In the genomic region with DNA sequence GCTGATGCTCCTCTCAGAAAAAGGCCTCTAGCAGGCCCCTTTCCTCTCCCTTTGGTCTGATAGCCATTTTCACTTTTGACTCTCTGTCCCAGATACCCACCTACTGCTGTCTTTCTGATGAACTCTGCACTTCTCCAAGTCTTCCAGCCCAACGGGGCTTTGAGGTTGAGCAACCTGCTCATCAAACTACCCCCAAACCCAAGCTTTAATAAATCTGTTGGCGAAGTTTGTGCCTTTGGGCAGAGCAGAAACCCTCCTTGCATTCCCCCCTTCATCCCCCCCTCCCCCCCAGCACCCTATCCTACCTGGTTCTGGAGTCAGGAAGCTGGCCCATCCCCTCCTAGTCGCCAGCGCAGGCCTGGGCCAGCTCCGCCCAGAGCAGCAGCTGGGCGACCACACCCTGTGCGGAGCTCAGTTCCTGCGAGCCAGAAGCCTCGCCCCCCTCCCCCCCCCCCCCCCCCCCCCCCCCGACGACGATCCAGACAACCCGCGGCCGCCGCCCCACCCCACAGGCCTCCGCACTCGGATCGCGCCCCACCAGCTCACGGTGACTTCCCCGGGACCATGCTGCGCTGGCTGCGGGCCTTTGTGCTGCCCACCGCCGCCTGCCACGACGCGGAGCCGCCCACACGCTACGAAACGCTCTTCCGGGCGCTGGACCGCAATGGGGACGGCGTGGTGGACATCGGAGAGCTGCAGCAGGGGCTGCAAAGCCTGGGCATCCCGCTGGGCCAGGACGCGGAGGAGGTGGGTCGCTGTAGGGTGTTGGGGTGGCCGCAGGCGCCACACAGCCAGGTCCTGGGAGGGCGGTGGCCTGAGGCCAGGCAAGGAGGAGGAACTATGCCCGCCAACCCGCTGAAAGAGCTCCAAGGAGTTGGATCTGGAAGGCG, we compare ENCODE assay signal across 8 mouse cellular contexts. TPM values are rescaled to one million over a fixed set of nuclear protein-coding genes. Genes with fewer than 3 reads are reported as not detected.
A peak's percentile ranks its signal among the peaks of the same experiment; 100 is the strongest.
DNase-seq lines count a peak whose midpoint lies in the region; ATAC-seq and TF ChIP-seq lines count a peak whose summit lies in the region.

Gene Slc25a24, plus strand, starts transcription at position 509 of the 890 bp plus-strand sequence.

- H3K36me3 ChIP-seq in hindbrain, postnatal 0 days (ENCODE audit: insufficient read depth, low read length), result no peaks in the 10 kb centered on the region
- H3K36me3 ChIP-seq in limb, embryonic 15.5 days, result no peaks in the 10 kb centered on the region
- no peaks in the 10 kb centered on the region for H3K36me3 ChIP-seq in midbrain, embryonic 15.5 days (replicated peaks)

- H3K4me1 ChIP-seq in hindbrain, postnatal 0 days (ENCODE audit: insufficient read depth, low read length), result no peaks in the 10 kb centered on the region
- peaks cover 18% of the 10 kb centered on the region for H3K4me1 ChIP-seq in limb, embryonic 15.5 days
- peaks cover 18% of the 10 kb centered on the region for H3K4me1 ChIP-seq in midbrain, embryonic 15.5 days

- H3K4me3 ChIP-seq in hindbrain, postnatal 0 days (ENCODE audit: low read length), result peak within 1 kb of the TSS; percentile 78
- H3K4me3 ChIP-seq in limb, embryonic 15.5 days, result peak within 1 kb of the TSS; percentile 74
- H3K4me3 ChIP-seq in midbrain, embryonic 15.5 days, result peak within 1 kb of the TSS; percentile 80

- peak; percentile 25 to 53 for DNase-seq in layer of hippocampus, postnatal 10 days (ENCODE audit: low spot score in 2 of 2)
- DNase-seq in layer of hippocampus, adult 9-10 months (ENCODE audit: low spot score), result no peak
- peak; percentile 25 to 40 for DNase-seq in cerebellum, postnatal 4 days (ENCODE audit: low spot score in 2 of 2)
- DNase-seq in gastrocnemius, postnatal 10 days, result peak; percentile 62
- DNase-seq in hindbrain, postnatal 0 days (ENCODE audit: low spot score), result peak; percentile 59
- peak; percentile 59 to 71 for DNase-seq in spleen, postnatal 10 days (ENCODE audit: low spot score in 2 of 2)

- peak within 1 kb of the TSS; percentile 72 for H3K9ac ChIP-seq in hindbrain, postnatal 0 days (replicated peaks; ENCODE audit: low read length)
- H3K9ac ChIP-seq in limb, embryonic 15.5 days, result peak within 1 kb of the TSS; percentile 98
- peak within 1 kb of the TSS; percentile 87 for H3K9ac ChIP-seq in midbrain, embryonic 15.5 days

- peak within 1 kb of the TSS; percentile 71 for H3K27ac ChIP-seq in hindbrain, postnatal 0 days
- H3K27ac ChIP-seq in limb, embryonic 15.5 days, result peak within 1 kb of the TSS; percentile 94
- peak within 1 kb of the TSS; percentile 64; the same call in 1 of the 2 replicates for H3K27ac ChIP-seq in midbrain, embryonic 15.5 days

- no peak for TF ChIP-seq CTCF in hindbrain, postnatal 0 days (IDR thresholded peaks at IDR 0.05; ENCODE audit: low read depth)

- ATAC-seq in hindbrain, postnatal 0 days, result peak; percentile 89
- ATAC-seq in limb, embryonic 15.5 days (ENCODE audit: insufficient number of reproducible peaks, low FRiP score, low TSS enrichment, low read depth), result peak; percentile 87
- peak; percentile 90 for ATAC-seq in midbrain, embryonic 15.5 days (replicated peaks)

- peak within 1 kb of the TSS; percentile 96 for H3K4me2 ChIP-seq in hindbrain, postnatal 0 days (ENCODE audit: low read depth, low read length)
- H3K4me2 ChIP-seq in limb, embryonic 15.5 days, result peak within 1 kb of the TSS; percentile 63
- H3K4me2 ChIP-seq in midbrain, embryonic 15.5 days, result peak within 1 kb of the TSS; percentile 93

- under 1% methylated on average over 33 of the region's 49 CpGs for WGBS in hindbrain, postnatal 0 days
- under 1% methylated on average over 36 of the region's 49 CpGs for WGBS in limb, embryonic 15.5 days
- WGBS in midbrain, embryonic 15.5 days, result 2% methylated on average over 35 of the region's 49 CpGs

- no peaks in the 10 kb centered on the region for H3K27me3 ChIP-seq in hindbrain, postnatal 0 days (ENCODE audit: insufficient read depth, low read length)
- no peaks in the 10 kb centered on the region for H3K27me3 ChIP-seq in limb, embryonic 15.5 days
- H3K27me3 ChIP-seq in midbrain, embryonic 15.5 days (replicated peaks), result no peaks in the 10 kb centered on the region

- H3K9me3 ChIP-seq in hindbrain, postnatal 0 days (ENCODE audit: low read length), result no peaks in the 10 kb centered on the region
- no peaks in the 10 kb centered on the region for H3K9me3 ChIP-seq in limb, embryonic 15.5 days
- H3K9me3 ChIP-seq in midbrain, embryonic 15.5 days, result no peaks in the 10 kb centered on the region

RNA-seq across cellular contexts. Expression of gene Slc25a24, which starts in this region (rescaled TPM):
- 1 to 10 TPM; 4.1 to 4.9 TPM for total RNA-seq in layer of hippocampus, postnatal 10 days (2021)
- 10 to 100 TPM; 12.4 to 16.1 TPM for total RNA-seq in gastrocnemius, postnatal 10 days (2021)
- 3.0 TPM in 2 replicates for total RNA-seq in hindbrain, postnatal 0 days (2014; rRNA removed)
- polyA plus RNA-seq in hindbrain, postnatal 0 days (2015; fragmentation: Nextera tagmentation; extraction: Ambion mirVana), result 3.1 and 3.4 TPM in 2 replicates
- polyA plus RNA-seq in limb, embryonic 15.5 days (2015; fragmentation: Nextera tagmentation; extraction: Ambion mirVana), result 48.5 and 50.3 TPM in 2 replicates
- 4.5 and 5.6 TPM in 2 replicates for polyA plus RNA-seq in midbrain, embryonic 15.5 days (2015; fragmentation: Nextera tagmentation; extraction: Ambion mirVana)
